Mouse (Mus musculus): Measurements from ENCODE around the gene Tpsb2. TPM values are rescaled to one million over a fixed set of nuclear protein-coding genes. Genes with fewer than 3 reads are reported as not detected.

Gene Tpsb2
- polyA plus RNA-seq, 1 experiment from 2014 or later = not detected

GRCm38 (mm10) chr17:25417990-25418389 is 51.9 kb downstream of the Tpsb2 start:
- H3K4me1 ChIP-seq = peaks cover 88% of the 10 kb centered on the region
- no peak for ATAC-seq (ENCODE audit: extremely low read depth, insufficient number of reproducible peaks, low FRiP score, low TSS enrichment)
- WGBS = 51% methylated on average over 6 of the region's 6 CpGs

More at GRCm38 (mm10) chr17:25417990-25418389, 51.9 kb downstream of the Tpsb2 start:
- Histone ChIP-seq H3K27me3 (replicated peaks) (no peaks in the 10 kb centered on the region), H3K4me2 (no peak overlapping the region), H3K9ac (no peak overlapping the region), H3K27ac (replicated peaks) (no peak overlapping the region), H3K4me3 (no peak overlapping the region), H3K36me3 (peaks cover 15% of the 10 kb centered on the region), H3K9me3 (no peaks in the 10 kb centered on the region)

Other genes starting within 250 kb of the Tpsb2 start
- gene Ptx4, start 245.5 kb upstream of the Tpsb2 start, polyA plus RNA-seq (2015; fragmentation: Nextera tagmentation; extraction: Ambion mirVana) = 0.11 and 0.15 TPM in 2 replicates
- 15.7 and 17.9 TPM in 2 replicates for gene Clcn7, start 232.9 kb upstream of the Tpsb2 start, polyA plus RNA-seq (2015; fragmentation: Nextera tagmentation; extraction: Ambion mirVana)
- not detected in 2 replicates for gene Ccdc154, start 203.8 kb upstream of the Tpsb2 start, polyA plus RNA-seq (2015; fragmentation: Nextera tagmentation; extraction: Ambion mirVana)
- 0.27 and 0.28 TPM in 2 replicates for gene Gm38655, start 190.8 kb upstream of the Tpsb2 start, polyA plus RNA-seq (2015; fragmentation: Nextera tagmentation; extraction: Ambion mirVana)
- 22.0 and 25.2 TPM in 2 replicates for gene BC003965, start 181.8 kb upstream of the Tpsb2 start, polyA plus RNA-seq (2015; fragmentation: Nextera tagmentation; extraction: Ambion mirVana)
- 4.3 and 4.5 TPM in 2 replicates for gene Unkl, start 177.9 kb upstream of the Tpsb2 start, polyA plus RNA-seq (2015; fragmentation: Nextera tagmentation; extraction: Ambion mirVana)
- 27.9 and 28.2 TPM in 2 replicates for gene Gnptg, start 126.2 kb upstream of the Tpsb2 start, polyA plus RNA-seq (2015; fragmentation: Nextera tagmentation; extraction: Ambion mirVana)
- gene Tsr3, start 126.1 kb upstream of the Tpsb2 start, polyA plus RNA-seq (2015; fragmentation: Nextera tagmentation; extraction: Ambion mirVana) = 27.4 and 31.7 TPM in 2 replicates
- gene Baiap3, start 109.9 kb upstream of the Tpsb2 start, polyA plus RNA-seq (2015; fragmentation: Nextera tagmentation; extraction: Ambion mirVana) = 0.57 and 0.69 TPM in 2 replicates
- gene Ube2i, start 91.7 kb upstream of the Tpsb2 start, polyA plus RNA-seq (2015; fragmentation: Nextera tagmentation; extraction: Ambion mirVana) = 372 and 379 TPM in 2 replicates
- gene Prss34, start 67.9 kb upstream of the Tpsb2 start, polyA plus RNA-seq (2015; fragmentation: Nextera tagmentation; extraction: Ambion mirVana) = 0.16 TPM in 1 of 2 replicates, not detected in the other
- gene Prss28, start 57.7 kb upstream of the Tpsb2 start, polyA plus RNA-seq (2015; fragmentation: Nextera tagmentation; extraction: Ambion mirVana) = not detected in 2 replicates
- not detected in 2 replicates for gene Prss29, start 47.7 kb upstream of the Tpsb2 start, polyA plus RNA-seq (2015; fragmentation: Nextera tagmentation; extraction: Ambion mirVana)
- gene Tpsab1, start 20.7 kb upstream of the Tpsb2 start, polyA plus RNA-seq (2015; fragmentation: Nextera tagmentation; extraction: Ambion mirVana) = not detected in 2 replicates
- 0.78 TPM in 1 of 2 replicates, not detected in the other for gene Tpsg1, start 3.0 kb downstream of the Tpsb2 start, polyA plus RNA-seq (2015; fragmentation: Nextera tagmentation; extraction: Ambion mirVana)
- 6.5 and 8.1 TPM in 2 replicates for gene Cacna1h, start 67.5 kb downstream of the Tpsb2 start, polyA plus RNA-seq (2015; fragmentation: Nextera tagmentation; extraction: Ambion mirVana)
- 0.23 and 0.47 TPM in 2 replicates for gene Tekt4, start 88.3 kb downstream of the Tpsb2 start, polyA plus RNA-seq (2015; fragmentation: Nextera tagmentation; extraction: Ambion mirVana)
- gene Sstr5, start 131.0 kb downstream of the Tpsb2 start, polyA plus RNA-seq (2015; fragmentation: Nextera tagmentation; extraction: Ambion mirVana) = 0.28 and 0.33 TPM in 2 replicates
- gene Sox8, start 204.4 kb downstream of the Tpsb2 start, polyA plus RNA-seq (2015; fragmentation: Nextera tagmentation; extraction: Ambion mirVana) = 0.53 and 1.5 TPM in 2 replicates
- gene Lmf1, start 212.8 kb downstream of the Tpsb2 start, polyA plus RNA-seq (2015; fragmentation: Nextera tagmentation; extraction: Ambion mirVana) = 30.2 and 35.7 TPM in 2 replicates

Measured in heart, embryonic 13.5 days (tissue).